In genomic region chr15:77234296-77234695, GRCm38 (mm10) we compare ENCODE assay signal across 12 mouse cellular contexts.
"Had no signal": no experiment of that assay in that cellular context is flagged by ENCODE, and none has a peak within 500 bp of the region (broad histone marks: within the 10 kb centered on the region; RNA-seq: fewer than 3 reads in every experiment).

No protein-coding gene starts in this region.

- H3K9ac ChIP-seq: limb, embryonic 15.5 days; liver, embryonic 13.5 days; neural tube, embryonic 12.5 days had no signal

- H3K4me2 ChIP-seq: limb, embryonic 15.5 days; liver, embryonic 13.5 days; neural tube, embryonic 12.5 days had no signal

- H3K27ac ChIP-seq: limb, embryonic 15.5 days; liver, embryonic 13.5 days; midbrain, embryonic 10.5 days; neural tube, embryonic 12.5 days had no signal

- H3K27me3 ChIP-seq: limb, embryonic 15.5 days; liver, embryonic 13.5 days; neural tube, embryonic 12.5 days had no signal

- H3K4me3 ChIP-seq: left cerebral cortex, adult 2 months; limb, embryonic 15.5 days; liver, embryonic 13.5 days; midbrain, embryonic 10.5 days; neural tube, embryonic 12.5 days had no signal

- H3K36me3 ChIP-seq: limb, embryonic 15.5 days; liver, embryonic 13.5 days; midbrain, embryonic 10.5 days; neural tube, embryonic 12.5 days had no signal

- DNase-seq: kidney, postnatal 10 days; kidney, postnatal 4 days; liver, embryonic 13.5 days; lung, adult 18-20 months; lung, postnatal 4 days; midbrain, embryonic 14.5 days; thymus, adult 2 months; thymus, postnatal 25 days had no signal

- H3K9me3 ChIP-seq: limb, embryonic 15.5 days; liver, embryonic 13.5 days; midbrain, embryonic 10.5 days; neural tube, embryonic 12.5 days had no signal
